Mouse (Mus musculus) hindbrain, embryonic 16.5 days (tissue): ENCODE measurements around the gene Lrrc2. TPM values are rescaled to one million over a fixed set of nuclear protein-coding genes. Genes with fewer than 3 reads are reported as not detected.
A peak's percentile ranks its signal among the peaks of the same experiment; 100 is the strongest.

Experiments
- ATAC-seq: fragments of 200-750 bp; cut with Nextera tagmentation; 2 replicates; pipeline ENCODE4 v1.8.0; 2017; ENCODE audit warnings: moderate TSS enrichment, moderate library complexity
- H3K27ac ChIP-seq: fragments of 300-500 bp; sonication (generic); 2 replicates; pipeline ENCODE4 v1.5.1; 2014; ENCODE audit warnings: low read depth, mild to moderate bottlenecking, control low read depth, low read length, moderate library complexity
- H3K27me3 ChIP-seq: fragments of 300-500 bp; sonication (generic); replicated peaks from 2 replicates; pipeline ENCODE4 v1.6.1; 2014; ENCODE audit warnings: low read length; ENCODE audit not compliant: control insufficient read depth, insufficient read depth
- H3K36me3 ChIP-seq: fragments of 300-500 bp; sonication (generic); 2 replicates; pipeline ENCODE4 v1.6.1; 2014; ENCODE audit warnings: mild to moderate bottlenecking, low read length, moderate library complexity, mixed read lengths; ENCODE audit not compliant: control insufficient read depth, insufficient read depth
- H3K4me1 ChIP-seq: fragments of 300-500 bp; sonication (generic); 2 replicates; pipeline ENCODE4 v1.6.1; 2014; ENCODE audit warnings: low read depth, low read length; ENCODE audit not compliant: control insufficient read depth, insufficient read depth
- H3K4me2 ChIP-seq: fragments of 300-500 bp; sonication (generic); 2 replicates; pipeline ENCODE4 v1.6.1; 2014; ENCODE audit warnings: mild to moderate bottlenecking, low read length, control low read depth, moderate library complexity
- H3K4me3 ChIP-seq: fragments of 300-500 bp; sonication (generic); 2 replicates; pipeline ENCODE4 v1.5.1; 2014; ENCODE audit warnings: mild to moderate bottlenecking, low read length, control low read depth, moderate library complexity
- H3K9ac ChIP-seq: fragments of 300-500 bp; sonication (generic); 2 replicates; pipeline ENCODE4 v1.6.1; 2014; ENCODE audit warnings: low read depth, mild to moderate bottlenecking, control low read depth, low read length, moderate library complexity
- H3K9me3 ChIP-seq: fragments of 300-500 bp; sonication (generic); 2 replicates; pipeline ENCODE4 v1.6.1; 2014; ENCODE audit warnings: mild to moderate bottlenecking, low read length, moderate library complexity; ENCODE audit not compliant: control insufficient read depth
- WGBS: fragments of 180-500 bp; shearing (Covaris S2); extraction: QIAGEN DNeasy Blood & Tissue Kit; methylation state at CpG from one replicate; pipeline ENCODE4 v1.1.7; 2014; 5-methylcytosine and 5-hydroxymethylcytosine counted together
- polyA plus RNA-seq: library from polyadenylated mRNA; unstranded; fragments of >200 nt; fragmentation: Nextera tagmentation; extraction: Ambion mirVana; gene quantifications from 2 replicates; pipeline ENCODE4 v1.2.1, GENCODE M21; 2015

Gene Lrrc2
- polyA plus RNA-seq, 1 experiment from 2014 or later, result 1.1 TPM

DNA sequence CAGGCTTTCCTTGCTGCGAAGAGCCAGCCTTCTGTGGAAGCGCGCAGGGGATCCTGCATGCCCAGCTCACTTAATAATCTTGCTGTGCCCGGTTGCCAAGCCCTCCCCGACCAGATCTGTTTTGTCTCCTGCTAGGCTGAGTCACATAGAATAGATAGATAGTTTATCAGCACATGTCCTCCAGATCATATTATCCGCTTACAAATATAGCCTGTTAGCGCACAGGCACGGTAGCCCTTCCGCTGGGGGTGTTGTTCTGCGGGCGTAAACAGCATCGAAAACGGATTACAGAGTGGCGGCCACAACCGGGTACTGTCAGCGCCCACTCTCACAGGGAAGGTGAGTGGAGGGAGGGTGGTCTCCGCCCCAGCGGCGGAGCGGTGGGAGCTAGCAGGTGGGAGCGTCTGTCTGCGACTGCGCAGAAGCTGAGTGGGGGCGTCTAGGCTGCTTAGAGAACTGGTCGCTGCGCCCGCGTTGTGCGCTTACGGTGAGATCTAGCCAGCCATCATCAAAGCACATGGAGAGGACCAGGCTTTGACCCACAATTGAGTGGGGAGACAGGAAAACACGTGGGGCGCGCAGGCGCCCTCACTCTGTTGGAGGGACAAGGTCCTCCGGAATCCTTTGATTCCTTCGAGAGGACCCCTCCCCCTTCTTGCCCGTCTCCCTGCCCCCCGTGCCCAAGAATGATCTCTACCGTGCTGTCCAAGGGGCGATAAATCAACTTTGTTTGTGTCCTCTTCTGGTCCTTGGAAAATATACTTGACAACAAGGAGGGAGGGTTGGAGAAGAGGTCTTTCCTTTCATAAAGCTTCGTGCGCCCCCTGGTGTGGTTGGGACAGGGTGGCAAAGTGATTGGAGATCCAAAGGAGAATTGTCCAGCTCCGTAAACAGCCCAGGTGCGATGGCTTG lies 2.5 kb downstream of the Lrrc2 start:
- H3K4me3 ChIP-seq, result peak overlapping the region; percentile 61
- H3K4me1 ChIP-seq, result no peaks in the 10 kb centered on the region
- peak overlapping the region; percentile 83 for H3K27ac ChIP-seq
- H3K4me2 ChIP-seq, result peak overlapping the region; percentile 65
- no peaks in the 10 kb centered on the region for H3K36me3 ChIP-seq
- H3K9ac ChIP-seq, result peak overlapping the region; percentile 66
- WGBS, result under 1% methylated on average over 44 of the region's 44 CpGs
- ATAC-seq, result peak; percentile 94
- H3K27me3 ChIP-seq, result no peaks in the 10 kb centered on the region; the same call in 1 of the 2 replicates
- no peaks in the 10 kb centered on the region for H3K9me3 ChIP-seq

DNA sequence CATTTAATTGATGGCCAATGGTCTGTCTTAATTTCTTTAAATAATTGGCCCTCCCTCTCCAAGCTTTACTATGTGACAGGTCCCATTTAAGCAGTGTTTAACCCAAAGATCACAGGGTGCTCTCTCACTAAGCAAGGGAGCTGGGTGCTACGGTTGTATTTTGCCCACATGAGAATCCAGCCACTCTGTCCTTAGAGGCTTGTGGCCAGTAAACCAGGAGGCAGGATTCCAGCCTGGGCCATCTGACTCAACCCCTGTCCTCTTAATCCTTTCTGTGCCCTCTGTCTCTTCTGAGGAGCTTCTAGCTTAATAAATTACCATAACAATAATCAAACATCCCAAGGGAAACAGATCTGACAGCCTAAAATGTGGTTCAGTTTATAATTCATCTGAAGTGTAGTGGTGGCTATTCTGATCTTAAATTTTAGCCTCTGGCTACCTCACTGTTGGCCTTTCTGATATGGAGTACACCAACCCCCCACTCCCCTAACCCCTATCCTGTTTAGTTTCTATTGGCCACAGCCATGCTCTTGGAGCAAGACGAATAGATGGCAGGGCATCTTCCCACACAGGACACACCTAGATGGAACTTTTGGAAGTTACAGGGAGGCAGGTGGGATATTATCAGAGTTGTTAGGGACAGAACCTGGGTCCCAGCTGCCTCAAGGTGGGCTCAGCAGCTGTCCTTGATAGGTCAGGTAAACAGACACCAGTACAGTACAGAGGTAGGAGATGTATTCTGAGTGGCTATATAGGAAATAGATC lies 3.5 kb downstream of the Lrrc2 start:
- 54% methylated on average over 2 of the region's 2 CpGs for WGBS
- no peak overlapping the region for H3K27ac ChIP-seq

DNA sequence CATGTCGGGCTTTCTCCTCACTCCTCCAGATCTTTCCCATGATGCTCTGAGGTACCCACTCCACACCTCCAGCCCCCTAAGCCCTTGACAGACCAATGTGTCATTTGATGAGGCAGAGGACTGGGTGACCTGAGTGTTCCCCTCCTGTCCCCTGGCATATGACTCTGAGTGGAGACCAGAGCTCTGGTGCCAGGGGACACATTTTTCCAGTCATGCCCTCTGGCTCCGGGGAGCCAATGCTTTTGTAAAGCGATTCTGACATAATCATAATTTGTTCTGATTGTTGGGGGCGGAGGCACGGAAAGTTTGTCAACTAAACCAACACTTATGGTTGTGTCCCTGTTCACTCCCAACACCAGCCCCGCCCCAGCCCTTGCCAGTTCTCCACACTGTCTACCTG lies 4.6 kb downstream of the Lrrc2 start:
- no peak for ATAC-seq
- 86% methylated on average over 6 of the region's 6 CpGs for WGBS
- Histone ChIP-seq H3K27me3 (no peaks in the 10 kb centered on the region; the same call in 1 of the 2 replicates), H3K9me3 (no peaks in the 10 kb centered on the region), H3K27ac (no peak overlapping the region), H3K9ac (no peak overlapping the region), H3K36me3 (no peaks in the 10 kb centered on the region), H3K4me1 (no peaks in the 10 kb centered on the region), H3K4me2 (no peak overlapping the region), H3K4me3 (no peak overlapping the region)

More for the DNA sequence above, 3.5 kb downstream of the Lrrc2 start:
- no peaks in the 10 kb centered on the region for H3K36me3 ChIP-seq
- H3K9ac ChIP-seq, result no peak overlapping the region
- H3K27me3 ChIP-seq, result no peaks in the 10 kb centered on the region; the same call in 1 of the 2 replicates
- H3K4me1 ChIP-seq, result no peaks in the 10 kb centered on the region
- no peak overlapping the region for H3K4me3 ChIP-seq
- peak overlapping the region; percentile 65 for H3K4me2 ChIP-seq
- ATAC-seq, result no peak
- H3K9me3 ChIP-seq, result no peaks in the 10 kb centered on the region

DNA sequence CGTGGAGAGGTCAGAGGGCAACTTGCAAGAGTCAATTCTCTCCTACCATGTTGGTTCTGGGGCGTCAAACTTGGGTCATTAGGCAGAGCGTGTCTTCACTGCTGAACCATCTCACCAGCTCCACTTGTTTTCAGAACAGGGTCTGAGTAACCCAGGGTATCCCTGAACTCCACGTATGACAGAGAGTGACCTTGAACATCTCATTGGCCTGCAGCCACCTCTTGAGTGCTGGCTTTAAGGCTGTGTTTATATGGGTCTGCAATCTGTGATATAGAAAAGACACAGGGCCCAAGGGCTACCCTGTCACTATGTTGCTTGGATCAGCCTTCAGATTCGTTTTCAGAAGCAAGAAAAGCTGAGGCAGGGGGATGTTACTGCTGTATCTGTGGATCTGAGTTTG lies 8.3 kb downstream of the Lrrc2 start:
- H3K36me3 ChIP-seq, result no peaks in the 10 kb centered on the region
- WGBS, result 82% methylated on average over 5 of the region's 5 CpGs
- ATAC-seq, result no peak

DNA sequence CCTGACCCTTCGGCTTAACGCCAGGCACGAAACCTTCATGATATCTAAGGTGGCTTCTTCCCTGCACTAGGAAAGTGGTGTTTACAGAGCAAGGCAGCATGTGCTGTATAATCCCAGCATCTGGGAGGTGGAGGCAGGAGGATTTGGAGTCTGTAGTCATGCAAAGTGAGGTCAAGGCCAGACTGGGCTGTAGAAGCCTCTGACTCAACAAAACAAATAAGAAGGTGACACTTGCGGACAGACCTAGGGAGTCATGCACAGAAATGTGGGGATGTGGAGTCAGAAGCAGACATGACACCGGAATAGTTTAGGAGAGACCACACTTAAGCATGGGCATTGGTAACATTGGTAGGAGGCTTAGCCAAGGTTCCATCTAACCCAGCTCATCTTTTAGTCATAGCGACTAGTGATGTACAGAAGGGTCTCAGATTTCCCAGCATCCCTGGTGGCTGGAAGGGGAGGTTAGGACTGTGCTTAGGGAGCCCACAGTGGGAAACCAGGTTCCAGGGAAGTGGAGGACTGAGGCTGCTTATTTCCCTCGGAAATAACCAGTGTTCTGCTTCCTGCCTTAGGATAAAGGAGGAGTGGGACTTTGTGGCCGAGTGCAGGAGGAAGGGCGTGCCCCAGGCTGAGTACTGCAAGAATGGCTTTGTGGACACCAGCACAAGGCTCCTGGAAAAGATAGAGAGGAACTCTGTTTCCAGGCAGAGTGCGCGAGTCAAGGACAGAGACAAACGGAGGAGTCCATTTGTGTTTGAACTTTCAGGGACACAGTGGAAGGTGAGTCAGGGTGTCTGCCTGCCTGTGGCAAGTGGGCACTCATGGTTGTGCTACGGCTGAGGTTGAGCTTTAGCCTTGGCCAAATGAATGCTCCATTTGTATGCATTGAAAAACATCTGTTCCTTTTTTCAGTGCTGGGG lies 9.1 kb downstream of the Lrrc2 start:
- 87% methylated on average over 13 of the region's 13 CpGs for WGBS
- Histone ChIP-seq H3K4me3 (no peak overlapping the region), H3K9ac (no peak overlapping the region), H3K4me2 (no peak overlapping the region), H3K9me3 (no peaks in the 10 kb centered on the region), H3K4me1 (no peaks in the 10 kb centered on the region), H3K36me3 (no peaks in the 10 kb centered on the region), H3K27ac (no peak overlapping the region), H3K27me3 (no peaks in the 10 kb centered on the region; the same call in 1 of the 2 replicates)
- no peak for ATAC-seq

More for the DNA sequence above, 8.3 kb downstream of the Lrrc2 start:
- Histone ChIP-seq H3K27me3 (no peaks in the 10 kb centered on the region; the same call in 1 of the 2 replicates), H3K9ac (no peak overlapping the region), H3K4me3 (no peak overlapping the region), H3K4me1 (no peaks in the 10 kb centered on the region), H3K27ac (no peak overlapping the region), H3K4me2 (no peak overlapping the region), H3K9me3 (no peaks in the 10 kb centered on the region)

DNA sequence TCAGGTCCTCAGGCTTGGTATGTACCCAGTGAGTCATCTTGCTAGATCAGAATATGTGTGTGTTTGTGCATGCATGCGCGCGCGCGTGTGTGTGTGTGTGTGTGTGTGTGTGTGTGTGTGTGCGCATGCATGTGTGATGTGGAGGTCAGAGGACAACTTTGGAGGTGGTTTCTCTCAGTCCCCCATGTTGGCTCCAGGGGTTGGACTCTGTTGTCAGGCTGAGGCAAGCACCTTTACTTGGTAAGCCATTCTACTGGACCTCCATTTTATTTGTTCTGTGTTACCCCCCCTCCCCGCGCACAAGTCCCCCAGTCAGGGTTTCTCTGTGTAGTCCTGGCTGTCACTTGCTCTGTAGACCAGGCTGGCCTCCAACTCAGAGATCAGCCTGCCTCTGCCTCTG lies 10.0 kb downstream of the Lrrc2 start:
- 98% methylated on average over 8 of the region's 8 CpGs for WGBS
- Histone ChIP-seq H3K4me2 (no peak overlapping the region), H3K27me3 (no peaks in the 10 kb centered on the region), H3K4me3 (no peak overlapping the region), H3K9me3 (no peaks in the 10 kb centered on the region), H3K36me3 (no peaks in the 10 kb centered on the region), H3K4me1 (no peaks in the 10 kb centered on the region), H3K27ac (no peak overlapping the region), H3K9ac (no peak overlapping the region)
- no peak for ATAC-seq

DNA sequence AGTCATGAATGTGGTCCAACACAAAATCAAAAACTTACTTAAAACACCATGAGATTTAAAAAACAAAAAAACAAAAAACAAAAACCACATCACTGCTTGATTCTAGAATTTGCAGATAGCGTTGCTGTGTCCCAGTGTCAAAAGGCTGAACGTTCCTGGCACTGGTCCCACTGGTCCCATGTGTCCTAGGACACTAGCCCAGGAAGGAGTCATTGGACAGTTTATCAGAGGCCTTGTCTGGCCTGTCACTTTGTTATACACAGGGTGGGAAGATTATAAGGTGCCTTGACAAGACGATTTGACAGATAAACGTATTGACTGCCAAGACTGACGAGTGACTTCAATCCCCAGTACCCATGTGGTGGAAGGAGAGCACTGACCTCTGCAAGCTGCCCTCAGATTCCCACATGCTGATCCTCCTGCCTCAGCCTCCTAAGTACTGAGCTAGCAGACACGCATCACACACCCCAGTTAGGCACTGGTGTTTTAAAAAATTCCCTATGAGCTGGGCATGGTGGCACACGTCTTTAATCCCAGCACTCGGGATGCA lies 12.3 kb downstream of the Lrrc2 start:
- Histone ChIP-seq H3K9ac (no peak overlapping the region), H3K9me3 (no peaks in the 10 kb centered on the region), H3K27ac (no peak overlapping the region), H3K4me2 (no peak overlapping the region), H3K4me1 (no peaks in the 10 kb centered on the region), H3K4me3 (no peak overlapping the region), H3K36me3 (no peaks in the 10 kb centered on the region), H3K27me3 (no peaks in the 10 kb centered on the region)
- WGBS, result 88% methylated on average over 8 of the region's 8 CpGs
- ATAC-seq, result no peak

DNA sequence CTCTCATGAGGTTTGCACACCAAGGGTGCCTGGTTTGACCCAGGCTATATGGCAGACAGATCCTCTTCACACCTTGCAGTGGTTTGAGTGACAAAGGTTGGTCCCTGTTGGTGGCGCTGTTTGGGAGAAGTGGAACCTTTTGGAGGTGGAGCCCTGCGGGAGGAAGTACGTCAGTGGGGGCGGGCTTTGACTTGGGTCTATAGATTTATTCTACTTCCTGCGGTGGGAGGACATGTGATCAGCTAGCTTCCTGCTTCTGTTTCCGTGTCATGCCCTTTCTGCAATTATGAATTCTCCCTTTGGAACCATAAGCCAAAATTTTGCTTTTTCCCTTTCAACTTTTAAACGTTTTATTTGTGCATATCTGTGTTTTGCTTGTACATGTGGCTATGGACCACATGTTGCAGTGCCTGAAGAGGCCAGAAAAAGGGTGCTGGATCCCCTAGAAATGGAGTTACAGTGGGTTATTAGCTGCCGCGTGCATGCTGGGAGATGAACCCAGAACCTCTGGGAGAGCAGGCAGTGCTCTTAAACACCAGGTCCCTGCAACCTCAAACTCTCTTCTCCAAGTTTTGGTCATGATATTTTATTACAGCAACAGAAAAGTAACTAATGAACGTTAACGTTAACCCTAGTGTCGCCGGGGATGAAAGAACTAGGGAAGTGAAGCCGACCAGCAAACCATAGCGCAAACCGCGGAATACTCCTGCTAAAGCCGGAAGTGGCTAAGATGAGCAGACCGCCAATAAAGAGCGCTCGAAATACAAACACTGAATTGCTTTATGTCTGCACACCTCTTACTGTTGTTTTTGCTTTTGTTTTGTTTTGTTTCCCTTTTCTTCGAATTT lies 13.9 kb downstream of the Lrrc2 start:
- Histone ChIP-seq H3K27me3 (no peaks in the 10 kb centered on the region), H3K36me3 (no peaks in the 10 kb centered on the region), H3K27ac (no peak overlapping the region), H3K4me2 (no peak overlapping the region), H3K9me3 (no peaks in the 10 kb centered on the region), H3K9ac (no peak overlapping the region), H3K4me1 (no peaks in the 10 kb centered on the region), H3K4me3 (no peak overlapping the region)
- WGBS, result 89% methylated on average over 22 of the region's 22 CpGs
- ATAC-seq, result no peak
